Mouse (Mus musculus): Measurements from ENCODE around the gene Hs2st1.

Gene Hs2st1

DNA sequence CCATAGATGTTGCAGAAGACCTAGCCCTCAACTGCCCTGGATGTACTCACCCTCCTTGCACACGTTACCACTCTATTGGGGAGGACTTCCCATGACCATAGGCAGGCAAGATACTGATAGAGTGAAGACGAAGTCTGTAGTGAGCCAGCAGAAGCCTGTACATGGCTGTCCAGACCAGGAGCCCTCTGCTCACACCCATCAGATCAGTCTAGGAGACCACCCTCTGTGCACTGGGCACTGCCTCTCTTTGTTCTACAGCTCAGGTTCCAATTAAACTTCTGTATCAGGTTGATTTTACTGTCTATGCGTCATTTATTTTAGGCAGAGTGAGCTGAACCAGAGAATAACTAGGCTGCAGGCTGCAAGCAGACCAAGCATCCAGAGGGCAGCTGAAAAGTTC is 59.3 kb downstream of the Hs2st1 start:
- TF ChIP-seq GATA4 (IDR thresholded peaks at IDR 0.05; ENCODE audit: insufficient replicate concordance, low read length) = no peak

DNA sequence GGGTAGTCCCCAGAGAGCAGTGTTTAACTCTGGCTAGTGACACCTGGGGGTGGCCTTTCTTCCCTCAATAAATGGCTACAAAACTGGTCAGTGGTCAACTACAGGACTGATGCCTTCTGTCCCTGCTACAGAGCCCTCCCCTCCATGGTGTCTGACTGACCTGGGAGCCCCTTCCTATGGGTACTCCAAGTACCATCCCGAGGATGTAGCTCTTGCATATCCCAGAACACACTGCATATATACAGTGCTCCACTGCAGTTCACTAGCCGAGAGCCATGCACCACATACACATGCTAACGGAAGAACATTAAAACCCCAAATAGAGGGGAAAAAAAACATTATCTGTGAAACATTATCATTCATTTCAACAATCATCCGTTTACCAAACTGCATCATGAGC is 61.6 kb downstream of the Hs2st1 start:
- TF ChIP-seq GATA4 (IDR thresholded peaks at IDR 0.05; ENCODE audit: insufficient replicate concordance, low read length) = no peak

DNA sequence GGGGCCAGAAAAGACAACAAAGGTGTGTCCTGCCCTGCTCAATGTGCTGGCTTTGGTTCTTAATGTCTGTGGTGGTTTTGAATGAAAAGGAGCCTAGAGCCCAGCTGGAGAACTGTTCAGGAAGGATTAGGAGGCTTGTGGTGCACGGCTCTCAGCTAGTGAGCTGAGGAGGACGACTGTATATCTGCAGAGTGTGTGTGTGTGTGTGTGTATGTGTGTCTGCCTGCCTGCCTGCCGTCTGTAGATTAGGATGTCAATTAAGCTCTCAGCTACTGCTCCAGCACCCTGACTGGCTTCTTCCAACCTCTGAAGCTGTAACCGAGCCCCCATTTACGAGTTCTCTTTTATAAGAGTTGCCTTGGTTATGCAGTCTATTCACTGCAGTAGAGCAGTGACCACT is 62.1 kb downstream of the Hs2st1 start:
- TF ChIP-seq GATA4 (IDR thresholded peaks at IDR 0.05; ENCODE audit: insufficient replicate concordance, low read length) = no peak

DNA sequence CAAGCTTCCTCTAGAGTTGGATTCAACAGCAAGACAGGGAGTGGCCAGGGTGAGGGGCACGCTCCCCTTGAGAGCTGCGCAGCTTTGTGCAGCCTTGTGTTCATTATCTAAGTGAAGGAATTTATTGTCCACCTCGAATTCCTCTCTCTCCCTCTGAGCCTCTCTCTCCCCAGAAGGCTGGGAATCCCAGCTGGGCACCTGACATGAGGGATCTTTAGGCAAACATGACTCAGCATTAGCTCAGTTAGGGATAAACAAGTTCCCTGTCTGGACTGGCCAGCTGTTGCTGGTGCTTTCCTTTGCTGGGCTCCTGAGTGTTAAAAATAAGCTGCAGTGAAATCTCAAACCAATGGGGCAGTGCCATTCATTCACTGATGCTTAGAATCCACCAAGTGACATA is 63.8 kb downstream of the Hs2st1 start:
- no peak for TF ChIP-seq GATA4 (IDR thresholded peaks at IDR 0.05; ENCODE audit: insufficient replicate concordance, low read length)

DNA sequence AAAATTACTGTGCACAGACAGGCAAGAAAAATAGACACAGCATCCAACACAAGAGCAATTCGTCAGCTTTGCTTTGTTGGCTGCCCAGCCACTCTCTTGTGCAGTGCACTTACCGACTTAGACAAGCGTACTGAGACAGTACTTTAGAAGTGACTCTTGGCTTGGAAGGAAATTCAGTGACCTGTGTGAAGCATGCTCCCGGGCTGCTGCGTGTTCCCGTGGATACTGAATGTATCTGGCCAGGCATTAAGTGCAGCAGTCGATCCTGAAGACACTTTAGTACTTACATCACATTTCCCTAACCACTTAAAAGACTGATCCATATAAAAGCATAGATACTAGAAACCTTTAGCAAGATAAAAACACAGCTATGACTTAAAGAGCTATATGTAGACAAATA is 68.1 kb downstream of the Hs2st1 start:
- TF ChIP-seq GATA4 (IDR thresholded peaks at IDR 0.05; ENCODE audit: insufficient replicate concordance, low read length) = no peak

DNA sequence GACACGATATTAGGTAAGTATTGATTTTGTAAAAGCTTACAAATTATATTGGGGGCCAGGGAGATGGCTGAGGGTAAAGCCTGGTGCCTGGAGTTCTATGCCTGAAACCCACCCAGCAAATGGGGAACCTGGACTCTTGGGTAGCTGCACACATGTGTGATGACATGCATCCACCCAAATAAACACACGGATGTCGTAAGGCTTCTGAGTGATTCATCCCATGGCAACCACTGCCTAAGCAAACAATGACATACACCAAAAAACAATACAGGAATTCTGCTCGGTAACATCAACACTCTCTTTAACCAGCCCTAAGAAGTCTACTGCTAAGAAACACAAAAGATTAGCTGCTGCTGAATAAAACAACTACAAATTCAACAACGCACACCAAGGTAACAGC is 73.2 kb downstream of the Hs2st1 start:
- no peak for TF ChIP-seq GATA4 (IDR thresholded peaks at IDR 0.05; ENCODE audit: insufficient replicate concordance, low read length)

DNA sequence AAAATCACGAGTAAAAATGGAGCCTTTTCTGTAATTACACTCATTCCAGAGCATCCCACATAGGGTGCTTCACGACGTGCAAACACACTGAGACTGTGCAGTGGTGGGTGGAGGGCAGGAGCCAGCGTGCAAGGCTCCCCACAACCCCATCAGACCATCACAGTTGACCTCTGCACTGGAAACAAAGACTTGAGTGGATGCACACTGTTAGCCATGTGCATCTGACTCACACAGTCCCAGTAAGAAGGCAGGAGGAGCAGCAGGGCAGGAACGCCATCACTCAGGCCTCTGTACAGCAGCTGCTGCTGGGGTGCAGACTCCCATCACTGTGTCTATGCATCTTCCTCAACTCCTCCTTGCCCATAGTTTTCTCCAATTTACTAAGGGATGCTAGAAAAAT is 75.1 kb downstream of the Hs2st1 start:
- no peak for TF ChIP-seq GATA4 (IDR thresholded peaks at IDR 0.05; ENCODE audit: insufficient replicate concordance, low read length)

DNA sequence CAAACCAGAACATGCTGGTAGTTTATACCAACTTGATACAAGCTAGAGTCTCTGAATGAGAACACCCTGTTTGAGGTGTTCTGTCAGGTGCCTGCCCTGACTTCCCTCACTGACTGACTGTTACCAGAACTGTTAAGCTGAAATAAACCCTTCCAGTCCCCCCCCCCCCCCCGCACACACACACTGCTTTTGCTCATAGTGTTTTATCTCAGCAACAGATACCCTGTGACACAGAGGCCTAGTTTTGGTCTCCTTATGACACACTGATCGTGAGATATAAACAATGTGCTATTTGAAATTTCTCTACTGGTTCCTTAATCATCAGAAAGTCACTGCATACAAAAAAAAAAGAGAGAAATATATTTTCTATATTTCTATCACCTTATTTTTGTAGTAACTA is 81.2 kb downstream of the Hs2st1 start:
- TF ChIP-seq GATA4 (IDR thresholded peaks at IDR 0.05; ENCODE audit: insufficient replicate concordance, low read length) = no peak

DNA sequence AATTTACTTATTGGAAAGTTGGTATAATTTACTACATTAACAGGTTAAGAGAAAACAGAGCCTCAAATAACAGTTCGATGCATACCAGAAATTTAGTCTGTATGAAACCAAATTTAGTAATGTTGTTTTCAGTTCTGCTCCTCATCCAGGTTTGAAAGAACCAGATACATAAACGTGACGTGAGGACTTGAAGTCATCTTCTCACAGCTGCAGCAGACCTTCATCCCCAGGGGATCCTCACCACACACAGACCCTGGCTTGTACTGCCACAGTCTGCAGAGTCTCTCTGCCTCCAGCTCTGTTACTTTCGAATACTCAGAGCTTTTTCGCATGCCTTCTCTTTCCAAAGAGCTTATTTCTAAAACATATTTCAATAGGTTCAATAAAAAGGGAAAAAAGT is 89.4 kb downstream of the Hs2st1 start:
- no peak for TF ChIP-seq GATA4 (IDR thresholded peaks at IDR 0.05; ENCODE audit: insufficient replicate concordance, low read length)

DNA sequence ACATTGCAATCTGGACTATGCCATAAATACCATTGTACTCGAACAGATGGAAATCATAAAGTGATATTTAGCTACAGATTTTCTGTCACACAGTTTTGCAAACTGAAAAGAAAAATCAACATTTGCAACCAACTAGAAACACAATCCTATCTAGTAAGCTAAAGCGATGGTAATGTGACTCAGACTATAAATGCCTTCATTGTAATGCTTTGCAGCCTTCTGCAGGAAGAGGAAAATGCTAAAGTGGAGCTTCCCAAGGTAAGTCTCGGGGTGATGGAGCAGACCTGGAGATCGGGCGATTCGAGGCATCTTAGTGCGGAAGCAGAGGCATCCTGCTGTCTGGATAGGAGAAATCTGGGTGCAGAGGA is 91.6 kb downstream of the Hs2st1 start:
- no peak for TF ChIP-seq GATA4 (IDR thresholded peaks at IDR 0.05; ENCODE audit: insufficient replicate concordance, low read length)

DNA sequence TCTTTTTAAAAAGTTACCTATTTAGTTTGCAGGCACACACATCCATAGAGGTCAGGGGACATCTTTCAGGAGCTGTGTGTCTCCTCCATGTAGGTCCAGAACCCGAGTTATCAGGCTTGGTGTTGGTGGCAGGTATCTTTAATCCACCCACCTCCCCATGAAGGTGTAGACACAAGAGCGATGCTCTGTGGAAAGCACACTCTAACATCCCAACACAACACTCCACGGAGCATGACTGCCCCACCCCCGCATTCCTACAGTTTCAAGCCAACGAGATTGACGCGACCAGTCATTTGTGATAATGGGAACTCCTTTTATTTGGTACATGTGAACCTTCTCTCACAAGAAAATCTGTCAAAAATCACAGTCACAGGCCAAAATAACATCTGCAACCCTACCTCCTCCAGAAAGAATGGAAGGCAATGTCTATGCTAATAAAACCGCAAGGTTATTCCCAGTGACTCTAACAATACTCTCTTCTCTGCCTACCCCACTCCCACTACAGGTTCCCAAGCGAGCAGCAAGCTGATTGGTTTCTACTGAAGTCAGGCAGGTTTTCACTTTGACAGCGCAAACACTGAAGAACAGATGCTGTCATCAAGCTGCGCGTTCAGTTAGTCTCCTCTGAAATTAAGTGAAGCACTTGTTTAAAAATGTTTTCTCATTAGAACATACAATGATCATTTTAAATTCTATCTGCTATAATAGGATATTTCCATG is 92.1 kb downstream of the Hs2st1 start:
- TF ChIP-seq GATA4 (IDR thresholded peaks at IDR 0.05; ENCODE audit: insufficient replicate concordance, low read length) = no peak

DNA sequence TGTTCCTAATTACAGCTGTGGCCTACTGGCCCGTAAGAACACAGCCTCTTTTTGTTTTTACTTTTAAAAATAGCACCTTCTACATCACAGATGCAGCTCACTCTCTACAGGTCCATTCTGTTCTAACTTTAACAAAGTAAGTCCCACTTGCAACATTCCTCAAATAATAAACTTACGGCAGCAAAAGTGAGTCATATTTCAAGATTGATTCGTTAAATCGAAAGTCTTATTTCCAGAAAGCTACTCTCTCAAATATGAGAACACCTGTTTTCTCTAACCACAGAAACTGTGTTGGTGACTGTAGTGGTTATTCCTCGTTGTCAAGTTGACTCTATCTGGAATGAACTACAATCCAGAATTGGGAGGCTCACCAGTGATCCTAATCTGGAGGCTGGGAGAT is 94.1 kb downstream of the Hs2st1 start:
- no peak for TF ChIP-seq GATA4 (IDR thresholded peaks at IDR 0.05; ENCODE audit: insufficient replicate concordance, low read length)

DNA sequence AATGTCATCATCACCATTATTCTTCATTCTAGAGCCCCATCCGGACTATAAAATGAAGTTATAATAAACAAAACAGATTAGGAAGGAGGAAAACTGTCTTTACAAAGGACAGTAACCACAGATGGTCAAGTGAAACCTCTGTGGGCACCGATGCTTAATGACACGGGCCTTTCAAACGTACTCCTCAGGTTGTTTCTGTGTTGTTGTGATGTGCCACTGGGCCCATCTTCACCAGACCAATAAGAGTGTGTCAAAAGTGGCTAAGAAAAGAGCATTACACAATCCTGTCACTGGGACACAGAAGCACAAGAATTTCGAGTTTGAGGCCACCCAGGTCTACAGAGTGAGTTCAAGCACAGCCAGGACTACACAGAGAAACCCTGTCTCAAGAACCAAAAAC is 95.3 kb downstream of the Hs2st1 start:
- no peak for TF ChIP-seq GATA4 (IDR thresholded peaks at IDR 0.05; ENCODE audit: insufficient replicate concordance, low read length)

DNA sequence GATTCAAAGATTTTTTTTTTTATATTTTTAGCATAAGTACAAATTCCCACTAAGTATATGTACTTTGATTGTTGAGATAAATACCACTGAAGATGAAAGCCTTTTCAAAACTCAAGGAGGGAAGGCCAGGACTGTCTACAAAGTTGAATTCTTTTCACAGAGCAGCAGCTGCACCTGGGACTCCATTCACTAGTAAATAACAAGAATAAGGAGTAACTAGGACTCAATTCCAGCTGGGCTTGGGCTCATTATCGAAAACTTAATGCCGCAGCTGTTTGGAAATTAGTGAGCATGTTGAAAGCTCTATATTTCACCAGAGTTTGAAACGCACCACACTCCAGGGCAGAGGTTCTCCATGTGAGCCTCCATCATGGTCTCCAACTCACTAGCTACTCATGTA is 98.0 kb downstream of the Hs2st1 start:
- no peak for TF ChIP-seq GATA4 (IDR thresholded peaks at IDR 0.05; ENCODE audit: insufficient replicate concordance, low read length)

DNA sequence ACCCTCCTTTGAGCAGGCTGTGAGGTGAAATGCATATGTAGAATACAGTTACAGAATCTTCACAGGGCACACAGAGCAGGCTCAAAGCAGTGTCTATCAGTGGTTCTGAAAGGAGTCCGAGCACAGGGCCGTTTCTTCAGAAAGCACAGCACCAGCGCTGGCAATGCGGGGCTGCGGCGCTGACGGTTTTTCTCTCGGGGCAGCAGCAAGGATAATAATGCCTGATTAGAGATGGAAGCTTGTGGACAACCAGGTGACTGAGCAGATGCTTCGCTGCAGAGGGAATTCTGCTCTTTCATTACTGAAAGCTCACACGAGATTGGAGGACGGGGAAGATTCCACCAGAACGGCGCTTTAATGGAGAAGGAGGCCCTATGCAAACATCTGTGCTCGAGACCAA is 99.1 kb downstream of the Hs2st1 start:
- TF ChIP-seq GATA4 (IDR thresholded peaks at IDR 0.05; ENCODE audit: insufficient replicate concordance, low read length) = no peak

DNA sequence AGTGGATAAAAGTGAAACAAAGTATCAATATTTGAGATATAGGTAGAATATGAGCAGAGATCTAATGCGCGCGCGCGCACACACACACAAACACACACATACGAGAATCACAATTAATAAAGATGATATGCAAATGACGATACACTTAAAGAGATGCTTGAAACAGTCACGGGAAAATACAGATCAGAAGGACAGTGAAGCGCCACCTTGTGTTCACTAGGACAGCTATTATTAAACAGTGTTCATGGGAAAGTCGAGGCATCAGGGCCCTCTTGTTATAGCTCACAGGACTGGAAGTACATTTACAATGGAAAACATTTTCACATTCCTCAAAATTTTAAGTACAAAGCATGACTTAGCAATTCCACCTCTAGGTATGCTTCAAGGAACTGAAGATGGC is 102.5 kb downstream of the Hs2st1 start:
- TF ChIP-seq GATA4 (IDR thresholded peaks at IDR 0.05; ENCODE audit: insufficient replicate concordance, low read length) = no peak

DNA sequence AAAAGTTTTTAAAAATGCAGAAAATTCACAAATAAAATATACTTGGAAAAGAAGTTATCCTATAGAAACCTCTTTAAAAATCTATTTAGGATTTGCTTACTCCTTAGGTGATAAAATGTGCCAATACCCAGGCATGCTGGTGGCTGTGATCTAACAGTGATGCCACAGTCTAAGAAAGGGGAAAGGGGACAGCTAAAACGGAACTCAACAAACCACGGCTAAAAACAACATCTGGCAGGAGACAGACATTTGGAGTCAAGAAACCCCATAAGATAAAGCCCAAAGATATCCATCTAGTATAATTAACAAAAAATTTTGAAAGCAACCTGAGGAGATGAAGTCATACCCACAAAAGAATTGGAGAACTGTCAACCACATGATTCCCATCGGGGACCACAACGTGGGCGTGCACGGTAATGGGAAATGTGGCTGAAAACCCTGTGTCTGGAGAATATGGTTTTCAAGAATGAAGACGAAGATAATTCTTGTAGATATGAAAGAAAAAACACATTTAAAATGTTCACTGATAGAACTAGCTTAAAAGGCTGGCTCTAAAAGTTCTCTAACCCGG is 103.8 kb downstream of the Hs2st1 start:
- no peak for TF ChIP-seq GATA4 (IDR thresholded peaks at IDR 0.05; ENCODE audit: insufficient replicate concordance, low read length)
